Mouse (Mus musculus) CH12.LX (cell line): ENCODE measurements around the gene D8Ertd738e. TPM values are rescaled to one million over a fixed set of nuclear protein-coding genes. Genes with fewer than 3 reads are reported as not detected.

Source experiments
- DNase-seq: peaks from one replicate; pipeline ENCODE4 v3.0.0-alpha.2; 2013; ENCODE audit errors: extremely low read depth
- H3K27ac ChIP-seq: 2 replicates; pipeline ENCODE4 v1.5.1; 2012; ENCODE audit warnings: low read depth, mild to moderate bottlenecking, control low read depth, moderate library complexity; ENCODE audit not compliant: insufficient read depth
- H3K27me3 ChIP-seq: replicated peaks from 2 replicates; pipeline ENCODE3; 2012; ENCODE audit warnings: inconsistent platforms
- H3K36me3 ChIP-seq, 2 experiments: replicated peaks in 1 of 2; 2 replicates each; pipeline versions ENCODE3 to v1.6.1; 2012; ENCODE audit warnings: inconsistent platforms in 1 of 2, low read length in 1 of 2, mild to moderate bottlenecking in 1 of 2, mixed read lengths in 1 of 2, moderate library complexity in 1 of 2; ENCODE audit not compliant: control insufficient read depth in 1 of 2, insufficient read depth in 1 of 2
- H3K4me1 ChIP-seq, 2 experiments: 2 replicates each; pipeline ENCODE4 v1.6.1; 2012; ENCODE audit warnings: inconsistent platforms in 1 of 2, moderate library complexity in 1 of 2; ENCODE audit not compliant: insufficient read depth in 2 of 2, control insufficient read depth in 1 of 2
- H3K4me2 ChIP-seq: 2 replicates; pipeline ENCODE4 v1.6.1; 2012; ENCODE audit warnings: low read depth, mild to moderate bottlenecking, control low read depth; ENCODE audit not compliant: poor library complexity, insufficient read depth, severe bottlenecking
- H3K4me3 ChIP-seq, 3 experiments: fragments of 150-350 bp in 1 of 3; sonication (generic) in 1 of 3; replicated peaks in 1 of 3; 2 replicates each; pipeline versions ENCODE3 to v1.5.1; 2011 to 2012; ENCODE audit warnings: low read depth in 2 of 3, low read length in 2 of 3, mild to moderate bottlenecking in 2 of 3, moderate library complexity in 2 of 3, control low read depth in 1 of 3, improper control_type of control experiment in 1 of 3, inconsistent platforms in 1 of 3, mixed read lengths in 1 of 3; ENCODE audit not compliant: poor library complexity in 1 of 3
- H3K79me2 ChIP-seq: replicated peaks from 2 replicates; pipeline ENCODE4 v1.6.1; 2012; ENCODE audit warnings: mild to moderate bottlenecking, moderate library complexity; ENCODE audit not compliant: control insufficient read depth, poor library complexity, insufficient read depth, severe bottlenecking; ENCODE audit errors: extremely low read depth
- H3K9ac ChIP-seq: 2 replicates; pipeline ENCODE4 v1.6.1; 2012; ENCODE audit warnings: low read depth, mild to moderate bottlenecking, control low read depth, moderate library complexity; ENCODE audit not compliant: insufficient read depth
- H3K9me3 ChIP-seq: replicated peaks from 2 replicates; pipeline ENCODE3; 2012; ENCODE audit warnings: low read length, inconsistent platforms, mixed read lengths
- CHD2 ChIP-seq: IDR thresholded peaks from 2 replicates; pipeline ENCODE4 v1.6.1; 2011; ENCODE audit warnings: low read length, improper control_type of control experiment
- CTCF ChIP-seq, 2 experiments: IDR thresholded peaks in 1 of 2; conservative IDR thresholded peaks in 1 of 2; 2 replicates each; pipeline ENCODE4 v1.5.1; 2011 to 2012; ENCODE audit warnings: low read depth in 2 of 2, low read length in 2 of 2, improper control_type of control experiment in 1 of 2, inconsistent platforms in 1 of 2, mild to moderate bottlenecking in 1 of 2, moderate library complexity in 1 of 2
- EP300 ChIP-seq: IDR thresholded peaks from 2 replicates; pipeline ENCODE4 v1.6.1; 2011; ENCODE audit warnings: low read length, improper control_type of control experiment
- ETS1 ChIP-seq: conservative IDR thresholded peaks from 2 replicates; pipeline ENCODE4 v1.6.1; 2012; ENCODE audit warnings: low read depth, mild to moderate bottlenecking, inconsistent platforms, low read length, improper control_type of control experiment, moderate library complexity
- HCFC1 ChIP-seq: IDR thresholded peaks from 2 replicates; pipeline ENCODE4 v1.6.1; 2012; ENCODE audit warnings: low read depth, mild to moderate bottlenecking, inconsistent platforms, low read length, improper control_type of control experiment
- KAT2A ChIP-seq: IDR thresholded peaks from 2 replicates; pipeline ENCODE4 v1.6.1; 2012; ENCODE audit warnings: low read length, improper control_type of control experiment, inconsistent platforms; ENCODE audit not compliant: insufficient replicate concordance
- MAX ChIP-seq: IDR thresholded peaks from 2 replicates; pipeline ENCODE4 v1.6.1; 2011; ENCODE audit warnings: low read length, improper control_type of control experiment
- NRF1 ChIP-seq: IDR thresholded peaks from 2 replicates; pipeline ENCODE4 v1.6.1; 2014; ENCODE audit warnings: low read depth, mild to moderate bottlenecking, inconsistent platforms, low read length, improper control_type of control experiment, moderate library complexity
- PAX5 ChIP-seq: IDR thresholded peaks from 2 replicates; pipeline ENCODE4 v1.6.1; 2012; ENCODE audit warnings: low read length, inconsistent platforms, mixed read lengths
- POLR2A ChIP-seq: IDR thresholded peaks from 2 replicates; pipeline ENCODE4 v1.6.1; 2011; ENCODE audit warnings: low read depth, mild to moderate bottlenecking, improper control_type of control experiment, low read length
- POLR2AphosphoS2 ChIP-seq: IDR thresholded peaks from 2 replicates; pipeline ENCODE4 v1.6.1; 2011; ENCODE audit warnings: low read depth, low read length, improper control_type of control experiment
- SIN3A ChIP-seq: IDR thresholded peaks from 2 replicates; pipeline ENCODE4 v1.6.1; 2012; ENCODE audit warnings: low read length, improper control_type of control experiment, inconsistent platforms
- TBP ChIP-seq: conservative IDR thresholded peaks from 2 replicates; pipeline ENCODE4 v1.6.1; 2011; ENCODE audit warnings: low read depth, low read length, improper control_type of control experiment
- ZC3H11A ChIP-seq: IDR thresholded peaks from 2 replicates; pipeline ENCODE4 v1.6.1; 2012; ENCODE audit warnings: low read depth, mild to moderate bottlenecking, inconsistent platforms, low read length, improper control_type of control experiment
- ZMIZ1 ChIP-seq: IDR thresholded peaks from 2 replicates; pipeline ENCODE4 v1.6.1; 2012; ENCODE audit warnings: low read depth, mild to moderate bottlenecking, inconsistent platforms, low read length, improper control_type of control experiment
- ZNF384 ChIP-seq: IDR thresholded peaks from 2 replicates; pipeline ENCODE4 v1.6.1; 2012; ENCODE audit warnings: low read depth, low read length, improper control_type of control experiment, inconsistent platforms
- dilution Hi-C: fragments of 300-500 bp; cut with MboI; formaldehyde crosslinking; loops from 2 replicates; pipeline ENCODE4 v1.14.3; 2020; ENCODE audit warnings: low sequenced_read_pairs; ENCODE audit not compliant: extremely low pct_unique_long_range_greater_than_20kb, extremely low pct_ligation_motif_present
- in situ Hi-C: fragments of 300-500 bp; cut with MboI; formaldehyde crosslinking; loops from 3 replicates; pipeline ENCODE4 v1.14.3; 2019; ENCODE audit warnings: low sequenced_read_pairs, low pct_ligation_motif_present, low pct_unique_long_range_greater_than_20kb, mixed read lengths
- polyA plus RNA-seq: library from polyadenylated mRNA; unstranded; fragments of >175 nt; gene quantifications from 2 replicates; pipeline ENCODE4 v1.2.1, GENCODE M21; 2012; ENCODE audit warnings: low read depth; ENCODE audit not compliant: insufficient read length
- total RNA-seq, 2 experiments: library from RNA; depleted of rRNA; stranded (reverse); fragments of 300-350 nt in 1 of 2; fragments of >200 nt in 1 of 2; gene quantifications; 2 replicates each; pipeline ENCODE4 v1.2.3; 2012 to 2014

Gene D8Ertd738e
- total and polyA plus RNA-seq, 3 experiments, result 213 to 225 (median 217) TPM

GRCm38 (mm10) chr8:84233055-84233454, 16.5 kb downstream of the D8Ertd738e start:
- in situ Hi-C loops, result loop anchor here (10.0 kb wide), 1 partner anchor 52 kb away; no protein-coding TSS in a partner anchor
- Histone ChIP-seq H3K4me1 (peaks cover 5 to 29% of the 10 kb centered on the region in 2 experiments; a peak in 2 of 4 replicates), H3K79me2 (no peaks in the 10 kb centered on the region), H3K9me3 (no peaks in the 10 kb centered on the region), H3K4me3 (no peak overlapping the region), H3K27me3 (no peaks in the 10 kb centered on the region), H3K9ac (no peak overlapping the region), H3K4me2 (no peak overlapping the region), H3K27ac (no peak overlapping the region), H3K36me3 (peaks cover 27 to 64% of the 10 kb centered on the region in 2 experiments)
- TF ChIP-seq SIN3A, result no peak
- no peak for TF ChIP-seq CHD2
- TF ChIP-seq EP300, result no peak
- TF ChIP-seq ETS1, result no peak
- no peak for TF ChIP-seq MAX
- no peak for TF ChIP-seq PAX5
- no peak for TF ChIP-seq CTCF (conservative IDR thresholded peaks at IDR 0.05 in 1 of 2, IDR thresholded peaks at IDR 0.05 in 1 of 2; ENCODE audit: low read depth in 2 of 2, low read length in 2 of 2)
- no peak for TF ChIP-seq ZMIZ1
- TF ChIP-seq NRF1, result no peak
- TF ChIP-seq KAT2A, result no peak
- no peak for TF ChIP-seq POLR2A
- TF ChIP-seq ZNF384, result no peak
- no peak for TF ChIP-seq HCFC1
- no peak for TF ChIP-seq ZC3H11A
- TF ChIP-seq POLR2AphosphoS2, result no peak
- TF ChIP-seq TBP, result no peak
- dilution Hi-C loops, result no loop called here
- no peak for DNase-seq

- no peak overlapping the region for H3K4me2 ChIP-seq
- no peak overlapping the region for H3K4me3 ChIP-seq
- in situ Hi-C loops (loop anchor here (10.0 kb wide), 1 partner anchor 54 kb away; no protein-coding TSS in a partner anchor), dilution Hi-C loops (no loop called here)
- no peak overlapping the region for H3K27ac ChIP-seq
- no peaks in the 10 kb centered on the region for H3K9me3 ChIP-seq
- DNase-seq, result no peak
- no peak overlapping the region for H3K9ac ChIP-seq
- peaks cover 3 to 17% of the 10 kb centered on the region in 2 experiments; a peak in 2 of 4 replicates for H3K4me1 ChIP-seq
- peaks cover 44 to 86% of the 10 kb centered on the region in 2 experiments for H3K36me3 ChIP-seq
- H3K79me2 ChIP-seq, result no peaks in the 10 kb centered on the region
- no peaks in the 10 kb centered on the region for H3K27me3 ChIP-seq
- TF ChIP-seq HCFC1 (no peak), CTCF (conservative IDR thresholded peaks at IDR 0.05 in 1 of 2, IDR thresholded peaks at IDR 0.05 in 1 of 2; ENCODE audit: low read depth in 2 of 2, low read length in 2 of 2) (peak in 1 of 2 experiments; percentile 52; a peak in 2 of 4 replicates)
Observed at GRCm38 (mm10) chr8:84230735-84231134, 18.8 kb downstream of the D8Ertd738e start.
